Mouse (Mus musculus) MEL (cell line): ENCODE data around the gene Lnx2. TPM values are rescaled to one million over a fixed set of nuclear protein-coding genes. Genes with fewer than 3 reads are reported as not detected.

Experiments
- DNase-seq: peaks from one replicate; pipeline ENCODE4 v3.0.0; 2011; ENCODE audit warnings: low read depth, low spot score
- H3K27ac ChIP-seq: 2 replicates; pipeline ENCODE4 v1.5.1; 2012; ENCODE audit warnings: low read depth, mild to moderate bottlenecking, control low read depth, low read length, moderate library complexity; ENCODE audit not compliant: control insufficient read depth
- H3K27me3 ChIP-seq, 2 experiments: fragments of 150-350 bp in 1 of 2; sonication (generic) in 1 of 2; 2 replicates each; pipeline ENCODE4 v1.6.1; 2012; ENCODE audit warnings: low read length in 2 of 2, mild to moderate bottlenecking in 2 of 2, improper control_type of control experiment in 1 of 2, moderate library complexity in 1 of 2; ENCODE audit not compliant: insufficient read depth in 2 of 2, control insufficient read depth in 1 of 2
- H3K36me3 ChIP-seq, 2 experiments: 2 replicates each; pipeline ENCODE4 v1.6.1; 2012 to 2014; ENCODE audit warnings: low read length in 2 of 2, improper control_type of control experiment in 1 of 2, inconsistent platforms in 1 of 2, mild to moderate bottlenecking in 1 of 2; ENCODE audit not compliant: insufficient read depth in 2 of 2, control insufficient read depth in 1 of 2
- H3K4me1 ChIP-seq, 2 experiments: fragments of 150-350 bp in 1 of 2; sonication (generic) in 1 of 2; 2 replicates each; pipeline ENCODE4 v1.6.1; 2012; ENCODE audit warnings: low read length in 2 of 2, improper control_type of control experiment in 1 of 2, mild to moderate bottlenecking in 1 of 2; ENCODE audit not compliant: insufficient read depth in 2 of 2, control insufficient read depth in 1 of 2
- H3K4me3 ChIP-seq, 2 experiments: fragments of 150-350 bp in 1 of 2; sonication (generic) in 1 of 2; 2 replicates each; pipeline ENCODE4 v1.5.1; 2012; ENCODE audit warnings: low read depth in 2 of 2, low read length in 2 of 2, mild to moderate bottlenecking in 2 of 2, moderate library complexity in 2 of 2, control low read depth in 1 of 2, improper control_type of control experiment in 1 of 2; ENCODE audit not compliant: control insufficient read depth in 1 of 2, insufficient read depth in 1 of 2
- H3K79me2 ChIP-seq: 2 replicates; pipeline ENCODE4 v1.6.1; 2012; ENCODE audit warnings: mild to moderate bottlenecking, low read length, moderate library complexity; ENCODE audit not compliant: control insufficient read depth, poor library complexity, insufficient read depth
- H3K9ac ChIP-seq: 2 replicates; pipeline ENCODE4 v1.6.1; 2012; ENCODE audit warnings: low read depth, mild to moderate bottlenecking, control low read depth, low read length, moderate library complexity; ENCODE audit not compliant: control insufficient read depth, poor library complexity, severe bottlenecking
- H3K9me3 ChIP-seq: fragments of 150-350 bp; sonication (generic); replicated peaks from 2 replicates; pipeline ENCODE4 v1.6.1; 2012; ENCODE audit warnings: mild to moderate bottlenecking, low read length, improper control_type of control experiment, moderate library complexity; ENCODE audit not compliant: insufficient read depth
- CHD1 ChIP-seq: IDR thresholded peaks from 2 replicates; pipeline ENCODE4 v1.6.1; 2012; ENCODE audit warnings: low read depth, mild to moderate bottlenecking, inconsistent platforms, low read length, improper control_type of control experiment
- CTCF ChIP-seq, 3 experiments: IDR thresholded peaks in 2 of 3; conservative IDR thresholded peaks in 1 of 3; 2 replicates each; pipeline ENCODE4 v1.5.1; 2011 to 2012; ENCODE audit warnings: low read length in 3 of 3, low read depth in 2 of 3, mild to moderate bottlenecking in 2 of 3, improper control_type of control experiment in 1 of 3, inconsistent platforms in 1 of 3, mixed read lengths in 1 of 3, moderate library complexity in 1 of 3; ENCODE audit not compliant: control insufficient read depth in 1 of 3, insufficient read depth in 1 of 3, poor library complexity in 1 of 3, severe bottlenecking in 1 of 3
- E2F4 ChIP-seq: IDR thresholded peaks from 2 replicates; pipeline ENCODE4 v1.6.1; 2011; ENCODE audit warnings: low read depth, low read length, improper control_type of control experiment, borderline replicate concordance
- EP300 ChIP-seq, 2 experiments: IDR thresholded peaks; 2 replicates each; pipeline ENCODE4 v1.6.1; 2011; ENCODE audit warnings: improper control_type of control experiment in 2 of 2, low read length in 2 of 2, low read depth in 1 of 2, mild to moderate bottlenecking in 1 of 2
- ETS1 ChIP-seq: IDR thresholded peaks from 2 replicates; pipeline ENCODE4 v1.6.1; 2012; ENCODE audit warnings: low read depth, mild to moderate bottlenecking, inconsistent platforms, low read length, improper control_type of control experiment, moderate library complexity
- JUND ChIP-seq: IDR thresholded peaks from 2 replicates; pipeline ENCODE4 v1.6.1; 2011; ENCODE audit warnings: low read depth, mild to moderate bottlenecking, improper control_type of control experiment, low read length
- KAT2A ChIP-seq: conservative IDR thresholded peaks from 2 replicates; pipeline ENCODE4 v1.6.1; 2012; ENCODE audit warnings: low read depth, low read length, improper control_type of control experiment, inconsistent platforms
- MXI1 ChIP-seq: IDR thresholded peaks from 2 replicates; pipeline ENCODE4 v1.6.1; 2011; ENCODE audit warnings: mild to moderate bottlenecking, low read depth, low read length, improper control_type of control experiment
- NELFE ChIP-seq: IDR thresholded peaks from 2 replicates; pipeline ENCODE4 v1.6.1; 2011; ENCODE audit warnings: low read depth, low read length, improper control_type of control experiment
- NRF1 ChIP-seq: IDR thresholded peaks from 2 replicates; pipeline ENCODE4 v1.6.1; 2014; ENCODE audit warnings: low read depth, mild to moderate bottlenecking, inconsistent platforms, low read length, improper control_type of control experiment, moderate library complexity; ENCODE audit not compliant: poor library complexity, insufficient read depth, severe bottlenecking
- POLR2A ChIP-seq, 2 experiments: IDR thresholded peaks; 2 replicates each; pipeline ENCODE4 v1.6.1; 2011 to 2012; ENCODE audit warnings: low read length in 2 of 2, mild to moderate bottlenecking in 2 of 2, control low read depth in 1 of 2, improper control_type of control experiment in 1 of 2, low read depth in 1 of 2, moderate library complexity in 1 of 2; ENCODE audit not compliant: control insufficient read depth in 1 of 2, insufficient read depth in 1 of 2, poor library complexity in 1 of 2
- POLR2AphosphoS5 ChIP-seq: IDR thresholded peaks from 2 replicates; pipeline ENCODE4 v1.6.1; 2012; ENCODE audit warnings: low read depth, borderline replicate concordance, mild to moderate bottlenecking, inconsistent platforms, low read length, moderate library complexity, mixed read lengths
- RCOR1 ChIP-seq: IDR thresholded peaks from 2 replicates; pipeline ENCODE4 v1.6.1; 2012; ENCODE audit warnings: low read depth, mild to moderate bottlenecking, inconsistent platforms, low read length, improper control_type of control experiment
- SMC3 ChIP-seq: IDR thresholded peaks from 2 replicates; pipeline ENCODE4 v1.6.1; 2011; ENCODE audit warnings: low read depth, low read length, improper control_type of control experiment
- TBP ChIP-seq: IDR thresholded peaks from 2 replicates; pipeline ENCODE4 v1.8.0; 2011; ENCODE audit warnings: low read depth, low read length, improper control_type of control experiment
- USF1 ChIP-seq: IDR thresholded peaks from 2 replicates; pipeline ENCODE4 v1.6.1; 2014; ENCODE audit warnings: low read depth, mild to moderate bottlenecking, inconsistent platforms, low read length, improper control_type of control experiment, moderate library complexity
- USF2 ChIP-seq, 2 experiments: IDR thresholded peaks; 2 replicates each; pipeline ENCODE4 v1.6.1; 2011 to 2012; ENCODE audit warnings: improper control_type of control experiment in 2 of 2, low read length in 2 of 2, borderline replicate concordance in 1 of 2, inconsistent platforms in 1 of 2, low read depth in 1 of 2, mild to moderate bottlenecking in 1 of 2; ENCODE audit not compliant: insufficient read depth in 1 of 2
- ZC3H11A ChIP-seq: IDR thresholded peaks from 2 replicates; pipeline ENCODE4 v1.6.1; 2012; ENCODE audit warnings: low read depth, mild to moderate bottlenecking, inconsistent platforms, low read length, improper control_type of control experiment
- ZKSCAN1 ChIP-seq: IDR thresholded peaks from 2 replicates; pipeline ENCODE4 v1.6.1; 2012; ENCODE audit warnings: low read depth, mild to moderate bottlenecking, inconsistent platforms, low read length, improper control_type of control experiment, moderate library complexity
- ZMIZ1 ChIP-seq: IDR thresholded peaks from 2 replicates; pipeline ENCODE4 v1.6.1; 2012; ENCODE audit warnings: low read depth, mild to moderate bottlenecking, inconsistent platforms, low read length, improper control_type of control experiment, moderate library complexity
- polyA plus RNA-seq, 2 experiments: library from polyadenylated mRNA; stranded (reverse) in 1 of 2; unstranded in 1 of 2; fragments of >175 nt in 1 of 2; fragments of >200 nt in 1 of 2; gene quantifications; 2 replicates each; pipeline versions ENCODE4 v1.2.1 to v1.2.4; 2012; ENCODE audit warnings: low replicate concordance in 2 of 2, low read depth in 1 of 2; ENCODE audit not compliant: insufficient read length in 2 of 2, insufficient read depth in 1 of 2, missing spikeins in 1 of 2
- total RNA-seq: library from RNA; depleted of rRNA; stranded (reverse); fragments of 300-350 nt; gene quantifications from 2 replicates; pipeline ENCODE4 v1.2.3, GENCODE M21; 2012

Lnx2 gene
- total and polyA plus RNA-seq, 3 experiments, result 22.0 to 26.1 TPM; not detected in 1

DNA sequence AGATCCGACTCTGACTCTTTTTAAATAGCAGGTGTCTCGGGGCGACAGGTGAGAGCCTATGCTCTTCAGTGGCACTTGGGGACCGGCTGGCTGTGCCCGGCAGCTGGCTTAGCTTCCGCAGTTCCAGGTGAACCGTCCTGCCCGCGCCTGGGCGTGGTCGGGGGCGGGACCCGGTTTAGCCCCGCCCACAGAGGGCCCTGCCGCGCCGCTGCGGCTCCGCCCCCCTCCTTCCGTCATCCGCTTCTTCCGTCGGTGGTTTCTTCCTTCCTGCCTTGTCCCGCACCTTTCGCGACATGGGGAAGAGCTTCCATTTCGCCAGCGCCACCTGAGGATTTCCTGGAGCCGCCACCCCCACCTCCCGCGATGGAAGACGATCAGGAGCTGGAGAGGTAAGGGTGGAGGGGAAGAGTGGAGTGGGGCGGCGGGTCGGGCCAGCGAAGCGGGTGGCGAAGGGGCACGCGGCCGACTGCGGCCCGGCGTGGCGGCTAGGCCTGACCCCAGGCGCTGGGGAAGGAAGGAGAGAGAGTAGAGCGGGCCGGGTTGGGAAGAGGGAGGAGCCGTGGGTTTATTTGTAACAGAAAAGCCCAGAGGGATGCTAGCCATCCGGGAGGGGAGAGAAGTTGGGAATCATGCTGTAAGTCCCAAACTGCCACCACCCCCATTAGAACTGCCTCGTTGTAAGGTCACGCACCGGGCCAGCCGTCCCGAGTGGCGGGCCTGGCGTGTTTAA lies 1.1 kb upstream of the Lnx2 start (continued):
- no peak for TF ChIP-seq CTCF (IDR thresholded peaks at IDR 0.05 in 2 of 3, conservative IDR thresholded peaks at IDR 0.05 in 1 of 3; ENCODE audit: control insufficient read depth in 1 of 3, insufficient read depth in 1 of 3, low read depth in 2 of 3, low read length in 3 of 3, poor library complexity in 1 of 3, severe bottlenecking in 1 of 3)
- no peak for TF ChIP-seq RCOR1
- TF ChIP-seq ZKSCAN1, result no peak
- peak; percentile 84 for TF ChIP-seq MXI1
- no peak; the same call in 1 of the 2 replicates for TF ChIP-seq KAT2A
- TF ChIP-seq ZC3H11A, result no peak
- TF ChIP-seq POLR2AphosphoS5, result no peak
- TF ChIP-seq SMC3, result no peak
- TF ChIP-seq JUND, result no peak
- peak; percentile 46; the same call in 1 of the 2 replicates for TF ChIP-seq TBP
- no peak for TF ChIP-seq USF1
- TF ChIP-seq EP300 (IDR thresholded peaks at IDR 0.05; ENCODE audit: low read depth in 1 of 2, low read length in 2 of 2), result no peak
- TF ChIP-seq NRF1, result peak; percentile 66
- TF ChIP-seq POLR2A (IDR thresholded peaks at IDR 0.05; ENCODE audit: control insufficient read depth in 1 of 2, insufficient read depth in 1 of 2, low read depth in 1 of 2, low read length in 2 of 2, poor library complexity in 1 of 2), result peak; percentile 43 to 93; a peak in 2 of 4 replicates
- peak; percentile 88 for TF ChIP-seq NELFE
- TF ChIP-seq ZMIZ1, result peak; percentile 84; the same call in 1 of the 2 replicates
- no peak for TF ChIP-seq CHD1
- TF ChIP-seq, all 39 proteins: peak for 15

DNA sequence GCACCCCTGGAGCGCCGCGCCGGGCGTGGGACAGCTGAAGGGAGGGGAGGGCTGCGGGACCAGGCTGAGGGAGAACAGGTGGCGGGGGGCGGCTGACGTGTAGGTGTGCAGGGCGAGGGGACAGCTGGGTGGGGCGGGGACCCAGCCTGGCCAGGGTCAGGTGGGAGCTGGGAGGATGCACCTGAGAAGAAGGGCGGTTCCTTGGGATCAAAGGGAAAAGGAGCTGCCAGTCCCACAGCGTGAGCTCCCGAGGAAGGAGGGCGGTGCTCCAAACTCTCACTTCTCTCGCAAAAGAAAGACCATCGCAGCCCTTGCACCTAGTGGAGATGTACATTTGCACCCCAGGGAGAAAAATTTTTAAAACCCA lies 396 bp upstream of the Lnx2 start, which contains the start of gene Polr1d:
Polr1d (plus strand) TSS at position 252 of the 367 bp plus-strand sequence.
- TF ChIP-seq KAT2A (0 out of 2 replicates have a peak, but pooled peaks have one; percentile 19), CTCF (IDR thresholded peaks at IDR 0.05 in 2 of 3, conservative IDR thresholded peaks at IDR 0.05 in 1 of 3; ENCODE audit: control insufficient read depth in 1 of 3, insufficient read depth in 1 of 3, low read depth in 2 of 3, low read length in 3 of 3, poor library complexity in 1 of 3, severe bottlenecking in 1 of 3) (no peak), USF2 (IDR thresholded peaks at IDR 0.05; ENCODE audit: borderline replicate concordance in 1 of 2, insufficient read depth in 1 of 2, low read depth in 1 of 2, low read length in 2 of 2) (no peak), ETS1 (0 out of 2 replicates have a peak, but pooled peaks have one; percentile 12), USF1 (0 out of 2 replicates have a peak, but pooled peaks have one; percentile 24), E2F4 (no peak)
- TF ChIP-seq, all 39 proteins: peak for 3
- H3K4me3 ChIP-seq, result peak within 1 kb of the TSS; percentile 97 to 98
- peak within 1 kb of the TSS; percentile 96 for H3K9ac ChIP-seq
- H3K79me2 ChIP-seq, result peaks cover 80% of the 10 kb centered on the region
- H3K36me3 ChIP-seq, result peaks cover 16 to 35% of the 10 kb centered on the region in 2 experiments
- peak within 1 kb of the TSS; percentile 73 for H3K27ac ChIP-seq
- H3K4me1 ChIP-seq, result peaks cover 8 to 25% of the 10 kb centered on the region in 2 experiments
- H3K9me3 ChIP-seq, result no peaks in the 10 kb centered on the region
- no peaks in the 10 kb centered on the region for H3K27me3 ChIP-seq
- no peak for DNase-seq
